Mouse (Mus musculus): ENCODE results near the gene Wwc2. TPM values are rescaled to one million over a fixed set of nuclear protein-coding genes. Genes with fewer than 3 reads are reported as not detected.

Wwc2 gene
- polyA plus RNA-seq, 1 experiment from 2014 or later, result 5.6 TPM

DNA sequence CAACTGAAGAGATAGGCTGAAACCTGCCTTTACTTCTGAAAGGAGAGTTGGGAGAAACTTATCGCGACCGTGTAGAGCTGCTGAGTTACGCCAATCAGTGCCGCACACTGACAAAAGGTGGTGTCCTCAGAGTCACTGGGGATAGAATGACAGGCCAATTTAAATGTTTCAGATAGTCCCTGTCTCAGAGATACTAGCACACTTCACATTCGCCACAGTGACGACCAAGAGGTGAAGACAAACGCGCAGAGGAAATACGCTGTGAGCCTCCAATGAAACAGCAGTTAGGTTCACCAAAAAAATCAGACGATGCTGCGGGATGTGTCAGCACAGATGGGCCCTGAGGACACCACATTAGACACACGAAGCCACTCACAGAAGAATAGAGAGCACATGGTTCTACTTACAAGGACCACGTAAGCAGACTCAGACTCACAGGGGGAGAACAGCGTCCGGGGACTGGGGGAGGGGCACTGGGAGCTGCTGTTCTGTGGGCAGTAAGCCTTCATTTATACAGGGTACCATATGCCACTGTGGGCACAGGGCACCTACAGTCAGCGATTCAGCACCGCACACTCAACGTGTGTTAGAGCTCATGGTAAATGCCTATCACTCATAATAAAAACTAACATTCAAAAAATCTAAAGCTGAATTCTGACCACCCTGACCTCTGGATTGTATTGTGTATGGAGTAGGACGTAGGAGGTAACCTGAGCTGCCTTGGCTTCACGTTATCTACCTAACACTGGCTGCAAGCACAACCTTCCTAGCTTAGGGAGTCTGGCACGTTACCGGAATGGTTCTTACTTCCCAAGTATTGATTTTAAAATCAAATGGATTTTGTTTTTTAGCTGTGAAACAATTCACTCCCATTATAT is 100.5 kb downstream of the Wwc2 start:
- peak; percentile 67; the same call in 1 of the 2 replicates for ATAC-seq (ENCODE audit: low read depth)
- H3K36me3 ChIP-seq (ENCODE audit: control insufficient read depth, insufficient read depth, low read length), result no peaks in the 10 kb centered on the region
- no peak overlapping the region for H3K27ac ChIP-seq (ENCODE audit: low read depth, low read length)
- WGBS, result 66% methylated on average over 23 of the region's 23 CpGs
- H3K9ac ChIP-seq (replicated peaks; ENCODE audit: low read depth, low read length), result no peak overlapping the region
- 0 out of 2 replicates have a peak, but pooled peaks cover 2% of the 10 kb centered on the region for H3K4me1 ChIP-seq (ENCODE audit: control insufficient read depth, insufficient read depth, low read length)
- H3K27me3 ChIP-seq (ENCODE audit: control insufficient read depth, insufficient read depth, low read length), result no peaks in the 10 kb centered on the region
- no peaks in the 10 kb centered on the region for H3K9me3 ChIP-seq (ENCODE audit: control insufficient read depth, low read length)
- no peak overlapping the region for H3K4me2 ChIP-seq (ENCODE audit: low read depth, low read length)
- no peak overlapping the region for H3K4me3 ChIP-seq (ENCODE audit: low read depth, low read length)

DNA sequence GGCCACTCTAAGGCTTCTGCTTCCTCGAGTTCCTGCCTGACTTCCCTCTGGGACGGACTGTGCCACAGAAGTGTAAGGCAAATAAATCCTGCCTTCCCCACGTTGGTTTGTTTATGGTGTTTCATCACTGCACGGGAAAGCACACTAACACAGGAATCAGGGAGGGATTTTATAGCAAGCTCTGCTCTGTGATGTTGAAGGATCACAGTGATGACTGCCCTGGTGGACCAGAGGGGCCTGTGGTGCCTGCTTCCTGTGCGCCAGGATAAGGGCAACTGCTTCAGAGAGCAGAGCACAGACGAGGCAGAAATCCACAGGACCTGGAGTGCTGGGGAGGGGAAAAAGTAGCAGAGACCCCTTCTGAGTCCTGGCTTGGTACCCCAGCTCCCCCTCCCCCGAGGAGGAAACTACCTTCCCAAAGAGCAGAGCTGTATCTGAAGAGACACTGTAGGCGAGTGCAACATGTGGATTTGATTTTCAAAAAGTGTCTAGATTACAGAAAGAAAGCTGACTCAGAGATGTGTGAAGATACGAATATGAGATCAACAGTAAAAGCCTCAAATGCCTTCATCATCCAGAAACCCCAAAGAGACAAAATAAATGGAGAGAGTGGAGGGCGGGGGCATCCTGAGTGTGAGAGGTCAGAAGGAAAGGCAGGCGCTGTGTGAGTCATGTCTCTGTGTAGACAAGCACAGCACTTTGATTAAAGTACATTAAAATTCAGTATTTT is 101.7 kb downstream of the Wwc2 start:
- Histone ChIP-seq H3K27ac (ENCODE audit: low read depth, low read length) (no peak overlapping the region), H3K9me3 (ENCODE audit: control insufficient read depth, low read length) (no peaks in the 10 kb centered on the region), H3K4me2 (ENCODE audit: low read depth, low read length) (no peak overlapping the region), H3K9ac (replicated peaks; ENCODE audit: low read depth, low read length) (no peak overlapping the region), H3K36me3 (ENCODE audit: control insufficient read depth, insufficient read depth, low read length) (no peaks in the 10 kb centered on the region), H3K4me1 (ENCODE audit: control insufficient read depth, insufficient read depth, low read length) (0 out of 2 replicates have a peak, but pooled peaks cover 2% of the 10 kb centered on the region), H3K27me3 (ENCODE audit: control insufficient read depth, insufficient read depth, low read length) (no peaks in the 10 kb centered on the region), H3K4me3 (ENCODE audit: low read depth, low read length) (no peak overlapping the region)
- WGBS, result 67% methylated on average over 11 of the region's 11 CpGs
- ATAC-seq (ENCODE audit: low read depth), result no peak

DNA sequence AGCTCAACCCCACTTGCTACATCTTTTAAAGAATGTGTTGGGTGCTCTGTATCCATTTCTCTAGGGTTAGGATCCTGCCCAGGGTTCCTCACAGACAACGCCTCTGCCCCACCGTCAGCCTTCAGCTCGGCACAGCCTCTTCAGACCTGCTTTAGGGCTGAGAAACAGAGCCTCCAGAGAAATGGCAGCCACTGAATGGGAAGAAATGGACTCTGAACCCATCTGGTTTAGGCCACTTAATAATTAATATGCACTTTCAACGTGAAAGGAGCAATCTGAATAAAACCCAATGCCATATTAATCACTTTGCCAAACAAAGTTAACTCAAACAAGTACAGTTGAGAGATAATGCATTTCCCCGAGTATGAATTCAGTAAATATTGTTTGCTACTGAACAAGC is 106.4 kb downstream of the Wwc2 start:
- no peak for ATAC-seq (ENCODE audit: low read depth)
- Histone ChIP-seq H3K9me3 (ENCODE audit: control insufficient read depth, low read length) (no peaks in the 10 kb centered on the region), H3K4me3 (ENCODE audit: low read depth, low read length) (no peak overlapping the region), H3K4me1 (ENCODE audit: control insufficient read depth, insufficient read depth, low read length) (no peaks in the 10 kb centered on the region), H3K9ac (replicated peaks; ENCODE audit: low read depth, low read length) (no peak overlapping the region), H3K36me3 (ENCODE audit: control insufficient read depth, insufficient read depth, low read length) (0 out of 2 replicates have a peak, but pooled peaks cover 4% of the 10 kb centered on the region), H3K27ac (ENCODE audit: low read depth, low read length) (no peak overlapping the region), H3K27me3 (ENCODE audit: control insufficient read depth, insufficient read depth, low read length) (no peaks in the 10 kb centered on the region), H3K4me2 (ENCODE audit: low read depth, low read length) (no peak overlapping the region)
- WGBS, result 77% methylated on average over 5 of the region's 5 CpGs

DNA sequence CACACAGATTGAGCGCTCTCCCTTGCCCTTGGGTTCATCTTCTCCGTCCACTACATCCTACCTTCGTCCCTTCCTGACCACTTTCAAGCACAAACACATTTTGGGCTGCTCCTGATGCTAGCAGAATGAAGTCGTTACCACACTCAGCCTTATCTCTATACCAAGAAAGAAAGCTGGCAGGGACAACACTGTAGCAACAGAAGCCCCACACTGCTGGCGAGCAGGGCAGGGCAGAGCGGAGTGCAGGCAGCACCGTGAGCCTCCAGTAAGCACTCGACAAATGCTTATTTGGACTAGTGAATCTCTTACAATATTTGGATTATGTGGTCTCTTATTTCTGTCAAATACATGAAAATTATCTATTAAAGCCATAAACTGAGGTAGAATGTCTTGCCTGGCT is 107.0 kb downstream of the Wwc2 start:
- no peak overlapping the region for H3K9ac ChIP-seq (replicated peaks; ENCODE audit: low read depth, low read length)
- ATAC-seq (ENCODE audit: low read depth), result no peak
- no peak overlapping the region for H3K4me2 ChIP-seq (ENCODE audit: low read depth, low read length)
- H3K4me1 ChIP-seq (ENCODE audit: control insufficient read depth, insufficient read depth, low read length), result no peaks in the 10 kb centered on the region
- H3K36me3 ChIP-seq (ENCODE audit: control insufficient read depth, insufficient read depth, low read length), result 0 out of 2 replicates have a peak, but pooled peaks cover 4% of the 10 kb centered on the region
- 96% methylated on average over 8 of the region's 8 CpGs for WGBS
- H3K4me3 ChIP-seq (ENCODE audit: low read depth, low read length), result no peak overlapping the region
- no peak overlapping the region for H3K27ac ChIP-seq (ENCODE audit: low read depth, low read length)
- no peaks in the 10 kb centered on the region for H3K27me3 ChIP-seq (ENCODE audit: control insufficient read depth, insufficient read depth, low read length)
- H3K9me3 ChIP-seq (ENCODE audit: control insufficient read depth, low read length), result no peaks in the 10 kb centered on the region

DNA sequence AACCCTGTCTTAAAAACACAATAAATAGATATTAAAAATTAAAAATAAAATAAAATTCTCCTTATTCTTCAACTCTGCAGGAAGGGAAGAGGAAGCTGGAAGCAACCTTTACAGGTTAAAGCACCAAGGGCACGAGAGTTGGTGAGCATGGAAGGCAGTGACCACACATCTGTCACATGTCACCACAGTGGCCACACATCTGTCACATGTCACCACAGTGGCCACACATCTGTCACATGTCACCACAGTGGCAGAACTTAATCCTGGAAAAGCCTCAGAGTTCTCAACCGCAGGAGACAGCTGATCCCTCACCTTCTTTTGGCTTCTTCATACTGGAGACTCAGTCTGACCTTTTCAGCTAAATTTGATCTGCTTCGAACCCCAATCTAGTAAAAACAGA is 112.2 kb downstream of the Wwc2 start:
- Histone ChIP-seq H3K4me3 (ENCODE audit: low read depth, low read length) (no peak overlapping the region), H3K9ac (replicated peaks; ENCODE audit: low read depth, low read length) (no peak overlapping the region), H3K4me2 (ENCODE audit: low read depth, low read length) (no peak overlapping the region), H3K36me3 (ENCODE audit: control insufficient read depth, insufficient read depth, low read length) (0 out of 2 replicates have a peak, but pooled peaks cover 4% of the 10 kb centered on the region), H3K27me3 (ENCODE audit: control insufficient read depth, insufficient read depth, low read length) (no peaks in the 10 kb centered on the region), H3K4me1 (ENCODE audit: control insufficient read depth, insufficient read depth, low read length) (no peaks in the 10 kb centered on the region), H3K27ac (ENCODE audit: low read depth, low read length) (no peak overlapping the region), H3K9me3 (ENCODE audit: control insufficient read depth, low read length) (no peaks in the 10 kb centered on the region)
- ATAC-seq (ENCODE audit: low read depth), result no peak
- 85% methylated on average over 3 of the region's 3 CpGs for WGBS

DNA sequence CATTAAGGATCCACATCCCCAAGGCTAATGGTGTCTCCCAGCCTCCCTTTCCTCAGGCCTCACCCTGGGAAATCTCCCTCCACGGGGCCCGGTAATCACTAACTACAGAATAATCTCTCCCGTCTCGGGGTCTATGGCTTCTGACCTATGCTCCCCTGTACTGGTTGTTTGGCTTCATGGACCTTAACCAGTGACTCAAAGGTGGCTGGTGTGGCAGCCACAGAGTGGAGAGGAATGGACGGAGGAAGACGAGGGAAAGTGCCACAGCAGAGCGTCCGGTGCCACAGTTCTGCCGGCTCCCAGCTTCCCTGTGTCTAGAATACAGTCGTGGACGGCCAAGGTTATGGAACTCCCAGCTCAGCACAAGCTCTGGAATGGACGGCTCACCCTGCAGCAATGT is 114.9 kb downstream of the Wwc2 start:
- Histone ChIP-seq H3K27ac (ENCODE audit: low read depth, low read length) (no peak overlapping the region), H3K9ac (replicated peaks; ENCODE audit: low read depth, low read length) (no peak overlapping the region), H3K27me3 (ENCODE audit: control insufficient read depth, insufficient read depth, low read length) (no peaks in the 10 kb centered on the region), H3K4me2 (ENCODE audit: low read depth, low read length) (no peak overlapping the region), H3K36me3 (ENCODE audit: control insufficient read depth, insufficient read depth, low read length) (no peaks in the 10 kb centered on the region), H3K4me3 (ENCODE audit: low read depth, low read length) (no peak overlapping the region), H3K9me3 (ENCODE audit: control insufficient read depth, low read length) (no peaks in the 10 kb centered on the region), H3K4me1 (ENCODE audit: control insufficient read depth, insufficient read depth, low read length) (no peaks in the 10 kb centered on the region)
- 96% methylated on average over 12 of the region's 12 CpGs for WGBS
- no peak for ATAC-seq (ENCODE audit: low read depth)

DNA sequence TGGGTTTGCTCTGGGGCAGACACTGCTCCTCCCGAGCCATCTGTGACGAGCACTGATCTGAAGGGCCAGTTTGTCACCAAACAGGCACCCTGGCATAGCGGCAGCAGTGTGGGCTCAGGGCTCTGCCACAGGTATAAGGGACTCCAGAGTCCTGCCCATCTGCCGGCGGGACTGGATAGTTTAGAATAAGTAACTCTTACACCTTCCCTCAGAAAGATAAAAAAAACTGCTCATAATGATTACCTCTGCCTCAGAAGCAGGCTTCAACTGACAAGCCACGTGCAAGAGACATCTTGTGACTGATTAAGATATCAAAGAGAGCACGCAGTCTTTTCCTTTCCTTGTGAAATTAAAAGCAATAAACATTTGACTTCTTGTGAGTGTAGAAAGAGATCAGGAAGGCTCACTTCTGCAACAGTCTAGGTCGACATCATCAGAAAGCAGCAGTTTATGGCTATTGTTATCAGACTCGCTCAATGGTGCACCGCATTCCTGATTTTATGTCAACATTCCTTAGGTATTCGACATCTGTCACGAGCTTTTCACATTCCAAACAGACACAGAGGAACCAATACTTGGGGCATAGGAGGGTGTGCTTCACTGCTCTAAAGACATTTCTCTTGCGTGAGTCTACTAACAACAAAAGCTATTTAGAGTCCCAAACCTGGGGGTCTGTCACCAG is 116.1 kb downstream of the Wwc2 start:
- no peaks in the 10 kb centered on the region for H3K9me3 ChIP-seq (ENCODE audit: control insufficient read depth, low read length)
- H3K36me3 ChIP-seq (ENCODE audit: control insufficient read depth, insufficient read depth, low read length), result no peaks in the 10 kb centered on the region
- H3K9ac ChIP-seq (replicated peaks; ENCODE audit: low read depth, low read length), result no peak overlapping the region
- no peaks in the 10 kb centered on the region for H3K4me1 ChIP-seq (ENCODE audit: control insufficient read depth, insufficient read depth, low read length)
- H3K4me2 ChIP-seq (ENCODE audit: low read depth, low read length), result no peak overlapping the region
- WGBS, result 65% methylated on average over 13 of the region's 13 CpGs
- H3K27me3 ChIP-seq (ENCODE audit: control insufficient read depth, insufficient read depth, low read length), result no peaks in the 10 kb centered on the region
- ATAC-seq (ENCODE audit: low read depth), result no peak
- no peak overlapping the region for H3K4me3 ChIP-seq (ENCODE audit: low read depth, low read length)
- no peak overlapping the region for H3K27ac ChIP-seq (ENCODE audit: low read depth, low read length)

DNA sequence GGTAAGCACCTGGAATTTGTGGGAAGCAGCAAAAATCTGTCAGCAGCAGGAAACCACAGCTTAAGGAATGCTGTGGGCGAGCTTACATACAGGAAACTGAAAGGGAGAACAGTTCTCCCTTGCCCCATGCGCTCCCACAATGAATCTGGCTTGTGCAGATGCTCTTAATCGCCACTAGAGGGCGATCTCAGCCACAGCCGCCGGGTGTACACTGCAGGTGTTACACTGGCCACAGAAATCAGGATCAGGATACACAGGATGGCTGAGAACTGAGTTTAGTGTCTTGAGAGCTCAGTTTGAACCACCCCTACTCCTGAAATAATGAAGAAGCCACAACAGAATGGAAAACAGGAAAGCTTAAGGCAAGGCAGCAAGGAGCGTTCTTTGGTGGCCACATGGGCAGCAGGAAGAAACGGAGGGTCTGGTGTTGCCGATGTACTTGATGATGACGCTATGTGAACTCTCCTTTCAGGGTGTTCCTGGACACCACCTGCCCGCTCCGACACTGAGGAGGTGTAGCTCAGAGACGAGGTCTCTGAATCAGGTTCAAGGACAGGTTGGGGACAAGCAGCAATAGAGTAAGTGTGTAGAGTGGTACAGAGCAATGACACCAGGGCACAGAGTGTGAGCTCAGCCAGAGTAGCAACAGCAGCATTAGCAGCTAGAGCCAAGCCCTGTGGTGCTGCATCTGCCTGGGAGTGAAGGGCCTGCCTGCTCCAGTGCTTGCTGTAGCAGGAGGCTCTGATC is 118.2 kb downstream of the Wwc2 start:
- Histone ChIP-seq H3K9ac (replicated peaks; ENCODE audit: low read depth, low read length) (no peak overlapping the region), H3K4me2 (ENCODE audit: low read depth, low read length) (no peak overlapping the region), H3K36me3 (ENCODE audit: control insufficient read depth, insufficient read depth, low read length) (no peaks in the 10 kb centered on the region), H3K27me3 (ENCODE audit: control insufficient read depth, insufficient read depth, low read length) (no peaks in the 10 kb centered on the region), H3K9me3 (ENCODE audit: control insufficient read depth, low read length) (no peaks in the 10 kb centered on the region), H3K27ac (ENCODE audit: low read depth, low read length) (no peak overlapping the region), H3K4me1 (ENCODE audit: control insufficient read depth, insufficient read depth, low read length) (no peaks in the 10 kb centered on the region), H3K4me3 (ENCODE audit: low read depth, low read length) (no peak overlapping the region)
- WGBS, result 48% methylated on average over 13 of the region's 13 CpGs
- ATAC-seq (ENCODE audit: low read depth), result peak; percentile 87
